Mouse (Mus musculus): Measurements from ENCODE around the gene Shroom4.

DNA sequence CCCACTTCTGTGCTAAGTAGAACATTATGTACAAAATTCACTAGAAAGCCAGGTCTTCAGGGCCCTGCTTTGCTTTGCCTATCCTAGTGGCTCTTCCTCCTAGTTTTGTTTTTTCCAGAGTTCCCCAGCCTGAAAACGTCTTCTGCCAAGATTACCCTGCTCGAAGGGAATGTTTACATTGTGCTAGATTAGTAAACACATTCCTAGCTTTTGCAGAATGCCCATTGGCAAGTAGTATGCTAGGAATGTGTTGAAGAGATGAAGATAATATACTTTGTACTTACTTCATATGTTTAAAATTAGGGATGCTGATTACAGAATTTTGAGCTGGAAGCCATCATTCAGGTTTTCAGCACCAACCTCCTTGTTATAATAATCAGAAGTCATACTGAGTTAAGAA is 118.8 kb downstream of the Shroom4 start:
- no peak for TF ChIP-seq EP300 (IDR thresholded peaks at IDR 0.05; ENCODE audit: insufficient read depth, low read depth, low read length)
- no peak for TF ChIP-seq POLR2A (IDR thresholded peaks at IDR 0.05; ENCODE audit: insufficient read depth, low read length)
- no peak for TF ChIP-seq CTCF (IDR thresholded peaks at IDR 0.05; ENCODE audit: low read depth, low read length)

Data from ES-Bruce4 (cell line).